Mouse (Mus musculus) neural tube, embryonic 11.5 days (tissue): ENCODE measurements around the gene Nfia. TPM values are rescaled to one million over a fixed set of nuclear protein-coding genes. Genes with fewer than 3 reads are reported as not detected.

Source experiments
- ATAC-seq: fragments of 200-750 bp; cut with Nextera tagmentation; 2 replicates; pipeline ENCODE4 v1.8.0; 2017; ENCODE audit warnings: moderate number of reproducible peaks, mild to moderate bottlenecking, moderate TSS enrichment, moderate library complexity; ENCODE audit not compliant: insufficient read depth, low FRiP score, low TSS enrichment
- DNase-seq: peaks from one replicate; pipeline ENCODE4 v3.0.0-alpha.2; 2015; ENCODE audit warnings: low spot score
- H3K27ac ChIP-seq: fragments of 300-500 bp; sonication (generic); 2 replicates; pipeline ENCODE4 v1.5.1; 2014; ENCODE audit warnings: low read depth, mild to moderate bottlenecking, low read length
- H3K27me3 ChIP-seq: fragments of 300-500 bp; sonication (generic); 2 replicates; pipeline ENCODE4 v1.6.1; 2014; ENCODE audit warnings: mild to moderate bottlenecking, low read length, mixed read lengths; ENCODE audit not compliant: control insufficient read depth, insufficient read depth
- H3K36me3 ChIP-seq: fragments of 300-500 bp; sonication (generic); 2 replicates; pipeline ENCODE4 v1.6.1; 2014; ENCODE audit warnings: mild to moderate bottlenecking, low read length, moderate library complexity, mixed read lengths; ENCODE audit not compliant: control insufficient read depth, insufficient read depth
- H3K4me1 ChIP-seq: fragments of 300-500 bp; sonication (generic); 2 replicates; pipeline ENCODE4 v1.6.1; 2014; ENCODE audit warnings: low read length, mixed read lengths; ENCODE audit not compliant: control insufficient read depth, insufficient read depth
- H3K4me2 ChIP-seq: fragments of 300-500 bp; sonication (generic); 2 replicates; pipeline ENCODE4 v1.6.1; 2014; ENCODE audit warnings: low read depth, mild to moderate bottlenecking, moderate library complexity
- H3K4me3 ChIP-seq: fragments of 300-500 bp; sonication (generic); 2 replicates; pipeline ENCODE4 v1.5.1; 2014; ENCODE audit warnings: low read depth, low read length
- H3K9ac ChIP-seq: fragments of 300-500 bp; sonication (generic); 2 replicates; pipeline ENCODE4 v1.6.1; 2014; ENCODE audit warnings: mild to moderate bottlenecking, low read length
- H3K9me3 ChIP-seq: fragments of 300-500 bp; sonication (generic); 2 replicates; pipeline ENCODE4 v1.6.1; 2016; ENCODE audit warnings: low read length; ENCODE audit not compliant: control insufficient read depth
- WGBS: fragments of 180-500 bp; shearing (Covaris S2); extraction: QIAGEN DNeasy Blood & Tissue Kit; methylation state at CpG from one replicate; pipeline ENCODE4 v1.1.7; 2014; 5-methylcytosine and 5-hydroxymethylcytosine counted together
- polyA plus RNA-seq: library from polyadenylated mRNA; unstranded; fragments of >200 nt; fragmentation: Nextera tagmentation; extraction: Ambion mirVana; gene quantifications from 2 replicates; pipeline ENCODE4 v1.2.1, GENCODE M21; 2014

Nfia gene
- polyA plus RNA-seq, 1 experiment from 2014 or later, result 29.0 TPM

- Histone ChIP-seq H3K36me3 (peaks cover 7% of the 10 kb centered on the region), H3K9ac (no peak overlapping the region), H3K9me3 (no peaks in the 10 kb centered on the region), H3K4me2 (no peak overlapping the region), H3K4me3 (no peak overlapping the region), H3K27ac (no peak overlapping the region), H3K27me3 (no peaks in the 10 kb centered on the region), H3K4me1 (0 out of 2 replicates have a peak, but pooled peaks cover 7% of the 10 kb centered on the region)
- 86% methylated on average over 3 of the region's 3 CpGs for WGBS
- no peak for DNase-seq
- ATAC-seq, result no peak
These were observed 9.5 kb downstream of the Nfia start for GRCm38 (mm10) chr4:97782069-97782468.

- Histone ChIP-seq H3K4me3 (no peak overlapping the region), H3K9ac (no peak overlapping the region), H3K27ac (no peak overlapping the region), H3K9me3 (no peaks in the 10 kb centered on the region), H3K4me2 (no peak overlapping the region), H3K4me1 (0 out of 2 replicates have a peak, but pooled peaks cover 7% of the 10 kb centered on the region), H3K36me3 (peaks cover 7% of the 10 kb centered on the region), H3K27me3 (no peaks in the 10 kb centered on the region)
- 94% methylated on average over 6 of the region's 6 CpGs for WGBS
- ATAC-seq (no peak), DNase-seq (no peak)
These were observed 10.0 kb downstream of the Nfia start for GRCm38 (mm10) chr4:97782497-97782896.

GRCm38 (mm10) chr4:97783073-97783879 lies 10.7 kb downstream of the Nfia start:
- Histone ChIP-seq H3K9me3 (no peaks in the 10 kb centered on the region), H3K9ac (no peak overlapping the region), H3K4me1 (0 out of 2 replicates have a peak, but pooled peaks cover 7% of the 10 kb centered on the region), H3K27ac (no peak overlapping the region), H3K4me2 (no peak overlapping the region), H3K27me3 (no peaks in the 10 kb centered on the region), H3K36me3 (peaks cover 7% of the 10 kb centered on the region), H3K4me3 (no peak overlapping the region)
- DNase-seq, result no peak
- WGBS, result 94% methylated on average over 26 of the region's 26 CpGs
- no peak for ATAC-seq

- Histone ChIP-seq H3K4me3 (no peak overlapping the region), H3K9ac (no peak overlapping the region), H3K27me3 (no peaks in the 10 kb centered on the region), H3K36me3 (peaks cover 7% of the 10 kb centered on the region), H3K27ac (no peak overlapping the region), H3K4me1 (0 out of 2 replicates have a peak, but pooled peaks cover 7% of the 10 kb centered on the region), H3K9me3 (no peaks in the 10 kb centered on the region), H3K4me2 (no peak overlapping the region)
- DNase-seq, result no peak
- WGBS, result 85% methylated on average over 11 of the region's 11 CpGs
- ATAC-seq, result no peak
These were observed 11.7 kb downstream of the Nfia start for GRCm38 (mm10) chr4:97784236-97784635.

GRCm38 (mm10) chr4:97785547-97786271 lies 13.2 kb downstream of the Nfia start:
- H3K27me3 ChIP-seq, result no peaks in the 10 kb centered on the region
- H3K4me3 ChIP-seq, result no peak overlapping the region
- 84% methylated on average over 8 of the region's 8 CpGs for WGBS
- no peak overlapping the region for H3K4me2 ChIP-seq
- H3K9ac ChIP-seq, result no peak overlapping the region
- no peak overlapping the region for H3K27ac ChIP-seq
- 0 out of 2 replicates have a peak, but pooled peaks cover 3% of the 10 kb centered on the region for H3K4me1 ChIP-seq
- ATAC-seq (no peak), DNase-seq (no peak)
- no peaks in the 10 kb centered on the region for H3K9me3 ChIP-seq
- peaks cover 7% of the 10 kb centered on the region for H3K36me3 ChIP-seq

- Histone ChIP-seq H3K4me1 (0 out of 2 replicates have a peak, but pooled peaks cover 3% of the 10 kb centered on the region), H3K9ac (no peak overlapping the region), H3K9me3 (no peaks in the 10 kb centered on the region), H3K27ac (no peak overlapping the region), H3K27me3 (no peaks in the 10 kb centered on the region), H3K4me3 (no peak overlapping the region), H3K4me2 (no peak overlapping the region), H3K36me3 (peaks cover 7% of the 10 kb centered on the region)
- 48% methylated on average over 8 of the region's 8 CpGs for WGBS
- no peak for ATAC-seq
- no peak for DNase-seq
These were observed 14.0 kb downstream of the Nfia start for GRCm38 (mm10) chr4:97786571-97786970.

- Histone ChIP-seq H3K9me3 (no peaks in the 10 kb centered on the region), H3K4me2 (no peak overlapping the region), H3K4me1 (0 out of 2 replicates have a peak, but pooled peaks cover 3% of the 10 kb centered on the region), H3K27ac (no peak overlapping the region), H3K4me3 (no peak overlapping the region), H3K36me3 (peaks cover 7% of the 10 kb centered on the region), H3K27me3 (no peaks in the 10 kb centered on the region), H3K9ac (no peak overlapping the region)
- DNase-seq (no peak), ATAC-seq (no peak)
- 78% methylated on average over 3 of the region's 3 CpGs for WGBS
These were observed 15.0 kb downstream of the Nfia start for GRCm38 (mm10) chr4:97787515-97787914.

GRCm38 (mm10) chr4:97788537-97788936 lies 16.0 kb downstream of the Nfia start:
- WGBS, result 76% methylated on average over 4 of the region's 4 CpGs
- no peak for ATAC-seq
- Histone ChIP-seq H3K27ac (no peak overlapping the region), H3K4me2 (no peak overlapping the region), H3K36me3 (peaks cover 3% of the 10 kb centered on the region), H3K4me1 (0 out of 2 replicates have a peak, but pooled peaks cover 3% of the 10 kb centered on the region), H3K9me3 (no peaks in the 10 kb centered on the region), H3K9ac (no peak overlapping the region), H3K4me3 (no peak overlapping the region), H3K27me3 (no peaks in the 10 kb centered on the region)
- DNase-seq, result no peak
